Mouse (Mus musculus) E14TG2a.4 (cell line): ENCODE results near the gene Atox1.

Source experiments
- CTCF ChIP-seq: conservative IDR thresholded peaks from 2 replicates; pipeline ENCODE4 v1.5.1; 2014; ENCODE audit warnings: low read length
- NANOG ChIP-seq: IDR thresholded peaks from 2 replicates; pipeline ENCODE4 v1.6.1; 2014; ENCODE audit warnings: borderline replicate concordance, low read length, mixed read lengths
- POU5F1 ChIP-seq: IDR thresholded peaks from 2 replicates; pipeline ENCODE4 v1.6.1; 2014; ENCODE audit warnings: low read length, borderline replicate concordance

DNA sequence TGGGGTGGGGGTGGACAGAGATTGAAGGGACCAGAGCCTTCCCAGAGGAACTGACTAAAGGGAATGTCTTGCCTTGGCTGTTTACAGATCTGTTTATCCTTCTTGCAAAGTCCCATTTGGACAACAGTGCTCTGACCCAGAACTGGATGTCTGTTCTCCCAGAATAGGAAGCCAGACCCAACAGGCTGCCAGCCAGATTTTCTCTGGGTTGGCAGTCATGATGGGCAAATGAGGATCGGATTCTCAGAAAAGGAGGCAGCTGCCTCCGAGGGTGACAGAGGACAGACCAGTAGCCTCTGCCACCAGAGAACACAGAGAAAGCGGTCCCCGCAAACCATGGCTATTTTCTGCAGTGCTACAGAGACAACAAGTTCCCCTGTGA lies 41.8 kb downstream of the Atox1 start:
- TF ChIP-seq CTCF (no peak), NANOG (no peak), POU5F1 (no peak)
